Mouse (Mus musculus): ENCODE results near the gene Fas.

The Fas gene

GRCm38 (mm10) chr19:34289948-34290789 lies at the start of gene Fas:
TSS of gene Fas (plus strand) at chr19:34290666.
- peak; percentile 29 for DNase-seq (ENCODE audit: low spot score)

GRCm38 (mm10) chr19:34241247-34241915 lies 49.1 kb upstream of the Fas start:
- DNase-seq (ENCODE audit: low spot score), result peak; percentile 18

GRCm38 (mm10) chr19:34242925-34243324 lies 47.5 kb upstream of the Fas start:
- no peak for DNase-seq (ENCODE audit: low spot score)

- peak; percentile 60 for DNase-seq (ENCODE audit: low spot score)
Observed at GRCm38 (mm10) chr19:34244056-34244455, 46.4 kb upstream of the Fas start.

GRCm38 (mm10) chr19:34248558-34248957 lies 41.9 kb upstream of the Fas start:
- no peak for DNase-seq (ENCODE audit: low spot score)

- no peak for DNase-seq (ENCODE audit: low spot score)
Observed at GRCm38 (mm10) chr19:34250621-34251020, 39.8 kb upstream of the Fas start.

GRCm38 (mm10) chr19:34251900-34252299 lies 38.6 kb upstream of the Fas start:
- DNase-seq (ENCODE audit: low spot score), result no peak

- DNase-seq (ENCODE audit: low spot score), result no peak
Observed at GRCm38 (mm10) chr19:34252450-34252849, 38.0 kb upstream of the Fas start.

- no peak for DNase-seq (ENCODE audit: low spot score)
Observed at GRCm38 (mm10) chr19:34254101-34254879, 36.2 kb upstream of the Fas start.

- no peak for DNase-seq (ENCODE audit: low spot score)
Observed at GRCm38 (mm10) chr19:34254880-34255681, 35.4 kb upstream of the Fas start, which contains the start of gene Acta2. TSS of gene Acta2 (minus strand) at chr19:34255590.

GRCm38 (mm10) chr19:34256149-34256548 lies 34.3 kb upstream of the Fas start:
- no peak for DNase-seq (ENCODE audit: low spot score)

- no peak for DNase-seq (ENCODE audit: low spot score)
Observed at GRCm38 (mm10) chr19:34256936-34257335, 33.5 kb upstream of the Fas start.

- DNase-seq (ENCODE audit: low spot score), result no peak
Observed at GRCm38 (mm10) chr19:34262273-34262974, 28.0 kb upstream of the Fas start.

- DNase-seq (ENCODE audit: low spot score), result no peak
Observed at GRCm38 (mm10) chr19:34265604-34266193, 24.8 kb upstream of the Fas start.

- DNase-seq (ENCODE audit: low spot score), result no peak
Observed at GRCm38 (mm10) chr19:34268991-34269390, 21.5 kb upstream of the Fas start.

- DNase-seq (ENCODE audit: low spot score), result no peak
Observed at GRCm38 (mm10) chr19:34270106-34270726, 20.2 kb upstream of the Fas start.

- DNase-seq (ENCODE audit: low spot score), result no peak
Observed at GRCm38 (mm10) chr19:34270824-34271464, 19.5 kb upstream of the Fas start.

- DNase-seq (ENCODE audit: low spot score), result no peak
Observed at GRCm38 (mm10) chr19:34273073-34273472, 17.4 kb upstream of the Fas start.

GRCm38 (mm10) chr19:34278078-34278477 lies 12.4 kb upstream of the Fas start:
- DNase-seq (ENCODE audit: low spot score), result no peak

GRCm38 (mm10) chr19:34283614-34284013 lies 6.9 kb upstream of the Fas start:
- no peak for DNase-seq (ENCODE audit: low spot score)
